Mouse (Mus musculus) bone marrow macrophage, adult 2 months (primary cell): ENCODE measurements around the gene Fntb.

Experiments
- CTCF ChIP-seq: IDR thresholded peaks from 2 replicates; pipeline ENCODE4 v1.5.1; 2012; ENCODE audit warnings: low read depth, mild to moderate bottlenecking, low read length, moderate library complexity
- POLR2A ChIP-seq: IDR thresholded peaks from 2 replicates; pipeline ENCODE4 v1.6.1; 2012; ENCODE audit warnings: mild to moderate bottlenecking, low read depth, low read length, borderline replicate concordance

DNA sequence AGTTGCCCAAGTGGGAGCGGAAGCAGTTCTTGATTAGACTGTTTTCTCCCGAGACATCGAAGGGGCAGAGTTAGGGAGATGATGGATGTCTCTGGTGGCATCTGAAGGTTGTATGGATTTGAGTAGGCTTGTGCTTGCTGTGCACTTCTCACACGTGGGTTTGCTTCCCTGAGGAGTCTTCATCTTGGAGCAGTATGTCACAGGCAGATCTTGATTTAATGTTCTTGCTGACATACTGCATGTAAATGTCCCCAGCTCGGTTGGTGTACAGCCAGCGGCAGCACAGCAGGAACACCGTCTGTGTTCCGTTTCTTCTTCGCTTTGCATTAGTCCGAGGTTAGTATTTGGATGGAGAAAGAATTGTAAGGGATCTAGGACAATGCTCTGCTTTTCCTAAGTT lies 91.7 kb downstream of the Fntb start:
- TF ChIP-seq CTCF, result no peak
- TF ChIP-seq POLR2A, result no peak
